Mouse (Mus musculus) testis, adult 2 months (tissue): ENCODE data around the gene Prpsap1.

Source experiments
- CTCF ChIP-seq: fragments of 200-500 bp; IDR thresholded peaks from 2 replicates; pipeline ENCODE4 v1.5.1; 2012; ENCODE audit warnings: low read depth, mild to moderate bottlenecking, inconsistent platforms, low read length, moderate library complexity; ENCODE audit not compliant: control insufficient read depth, insufficient read depth, insufficient replicate concordance
- POLR2A ChIP-seq: fragments of 200-500 bp; IDR thresholded peaks from 2 replicates; pipeline ENCODE4 v1.6.1; 2012; ENCODE audit warnings: low read depth, mild to moderate bottlenecking, inconsistent platforms, low read length, moderate library complexity; ENCODE audit not compliant: control insufficient read depth

- TF ChIP-seq POLR2A: no peak
- TF ChIP-seq CTCF: no peak
Measured at GRCm38 (mm10) chr11:116442867-116443177, 51.2 kb downstream of the Prpsap1 start.
